Mouse (Mus musculus) fat pad, adult 2 months (tissue): ENCODE data around the gene Dkkl1.

Source experiments
- DNase-seq: peaks from one replicate; pipeline ENCODE4 v3.0.0-alpha.2; 2011; ENCODE audit warnings: low read depth, low spot score; ENCODE audit errors: extremely low read depth

Dkkl1 gene

GRCm38 (mm10) chr7:45229459-45230203 is 17.7 kb upstream of the Dkkl1 start:
- no peak for DNase-seq

- DNase-seq: no peak
Measured at GRCm38 (mm10) chr7:45229046-45229445, 17.1 kb upstream of the Dkkl1 start.

DNA sequence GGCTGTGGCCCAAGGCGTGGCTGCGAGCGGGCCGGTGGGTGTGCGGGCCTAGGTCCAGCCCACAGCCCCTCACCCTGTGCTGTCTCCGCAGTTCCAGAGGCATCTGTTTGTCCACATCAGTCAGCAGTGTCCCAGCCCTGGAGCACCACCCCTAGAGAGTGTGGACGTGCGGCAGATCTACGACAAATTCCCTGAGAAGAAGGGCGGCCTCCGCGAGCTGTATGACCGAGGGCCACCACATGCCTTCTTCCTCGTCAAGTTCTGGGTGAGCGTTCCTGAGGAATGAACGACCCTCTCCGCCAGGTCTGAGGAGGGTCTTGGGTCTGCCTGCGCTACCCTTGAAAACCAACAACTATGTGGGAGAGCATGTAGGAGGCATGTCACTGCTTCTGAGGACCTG is 16.6 kb upstream of the Dkkl1 start:
- no peak for DNase-seq

DNA sequence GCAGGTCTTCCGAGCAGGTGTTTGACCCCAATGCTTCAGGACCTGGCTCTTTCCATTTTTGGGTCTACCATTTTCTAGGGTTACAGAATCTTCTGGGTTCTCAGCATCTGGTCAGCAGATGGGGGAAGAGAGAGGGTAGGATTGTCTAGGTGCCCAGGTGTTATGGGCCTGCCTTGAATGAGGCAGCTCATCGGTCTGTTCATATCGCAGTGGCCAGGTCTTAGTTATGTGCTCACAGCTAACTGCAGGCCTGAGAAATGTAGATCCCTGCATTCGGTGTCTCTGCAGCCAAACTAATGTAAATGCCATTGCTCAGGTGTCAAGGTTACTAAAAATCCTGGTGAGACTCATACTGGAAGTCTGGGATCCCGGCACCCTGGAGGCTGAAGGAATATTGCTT is 14.5 kb upstream of the Dkkl1 start:
- no peak for DNase-seq

DNA sequence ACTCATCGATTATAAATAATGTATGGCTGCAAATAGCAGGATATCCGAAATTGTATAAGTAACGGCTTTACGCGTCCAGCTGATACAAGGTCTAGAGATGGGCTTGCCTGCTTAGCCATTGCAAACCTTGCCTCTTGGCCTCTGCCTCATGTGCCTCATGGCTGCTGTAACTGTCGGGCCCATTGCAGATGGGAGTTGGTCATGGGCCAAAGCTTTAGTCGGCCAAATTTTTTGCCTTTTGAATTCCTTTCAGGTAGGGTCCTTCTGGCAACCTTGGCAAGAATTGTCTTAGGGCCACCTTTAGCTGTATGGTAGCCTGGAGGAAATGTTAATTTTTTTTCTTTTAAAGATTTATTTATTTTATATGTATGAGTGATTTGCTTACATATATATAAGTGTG is 12.9 kb upstream of the Dkkl1 start:
- no peak for DNase-seq

DNA sequence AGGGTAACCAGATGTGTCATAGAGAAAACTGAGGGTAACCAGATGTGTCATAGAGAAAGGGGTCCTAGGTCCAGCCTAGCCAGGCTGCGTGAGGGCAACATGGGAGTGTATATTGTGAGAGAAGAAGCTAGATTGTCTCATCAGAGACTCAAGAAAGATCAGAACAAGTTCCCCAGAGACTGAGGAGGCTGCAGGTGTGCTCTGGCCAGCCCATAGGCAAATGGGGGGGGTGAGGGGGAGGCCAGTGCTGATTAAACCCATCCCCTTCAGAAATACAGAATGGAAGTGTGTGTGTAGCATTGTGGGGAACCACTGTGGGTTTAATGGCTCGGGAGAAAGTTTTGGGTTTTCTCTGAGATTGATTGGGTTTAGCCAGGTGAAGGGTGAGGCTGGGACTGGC is 9.7 kb upstream of the Dkkl1 start:
- no peak for DNase-seq

GRCm38 (mm10) chr7:45216442-45217183 is 4.7 kb upstream of the Dkkl1 start:
- no peak for DNase-seq

- no peak for DNase-seq
Measured at GRCm38 (mm10) chr7:45215673-45216441, 3.9 kb upstream of the Dkkl1 start, which contains the start of gene Tead2. Gene Tead2, plus strand, starts transcription at chr7:45215753.

DNA sequence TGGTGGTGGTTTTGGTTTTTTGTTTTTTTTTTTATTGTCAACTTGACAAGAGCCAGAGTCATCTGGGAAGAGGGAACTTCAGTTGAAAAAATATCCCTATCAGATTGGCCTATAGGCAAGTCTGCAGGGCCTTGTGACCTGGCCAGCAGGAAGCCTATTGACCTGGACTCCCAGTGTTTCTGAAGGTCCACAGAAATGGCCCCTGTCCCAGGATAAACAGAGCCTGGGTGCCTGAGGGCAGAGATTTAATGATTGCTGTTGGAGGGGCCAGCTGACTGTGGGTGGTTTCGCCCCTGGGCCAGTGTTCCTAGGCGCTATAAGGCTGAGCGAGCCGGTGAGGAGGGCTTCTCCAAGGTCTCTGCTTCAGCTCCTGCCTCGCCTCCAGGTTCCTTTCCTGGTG is 1.8 kb upstream of the Dkkl1 start:
- DNase-seq: no peak

DNA sequence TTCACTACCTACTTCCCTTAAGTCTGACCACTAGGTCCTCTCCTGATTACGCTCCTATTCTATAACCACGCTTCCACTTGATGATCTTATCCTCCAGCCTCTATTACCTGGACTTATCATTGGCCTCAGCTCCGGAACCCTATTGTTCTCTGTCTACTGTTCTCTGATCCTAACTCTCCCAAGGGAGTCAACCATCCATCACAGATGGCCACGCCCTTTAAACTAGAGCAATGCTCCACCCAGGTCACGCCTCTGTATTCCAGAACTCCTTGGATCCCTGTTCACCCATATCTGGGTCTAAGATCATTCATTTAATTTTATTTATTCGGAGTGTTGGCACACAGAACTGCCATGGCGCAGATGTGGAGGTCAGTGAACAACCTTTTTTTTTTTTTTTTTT is 409 bp upstream of the Dkkl1 start:
- DNase-seq: no peak

- no peak for DNase-seq
Measured at GRCm38 (mm10) chr7:45211070-45211469, 877 bp downstream of the Dkkl1 start.

DNA sequence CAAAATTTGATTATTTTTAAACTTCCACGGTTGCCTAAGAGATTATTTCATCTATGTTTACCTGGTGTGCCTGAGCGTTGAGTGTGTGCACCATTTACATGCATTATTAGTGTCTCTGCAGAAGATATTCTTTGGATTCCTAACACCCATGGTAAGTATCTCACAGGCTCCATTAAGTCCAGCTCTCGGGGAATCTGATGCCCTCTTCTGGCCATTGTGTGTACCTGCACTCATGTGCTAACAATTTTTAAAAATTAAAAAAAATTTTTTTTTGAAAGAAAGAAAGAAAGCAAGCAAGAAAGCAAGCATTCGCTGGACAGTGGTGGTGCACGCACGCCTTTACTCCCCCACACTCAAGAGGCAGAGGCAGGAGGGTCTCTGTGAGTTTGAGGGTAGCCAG is 3.7 kb downstream of the Dkkl1 start:
- no peak for DNase-seq

- no peak for DNase-seq
Measured at GRCm38 (mm10) chr7:45204380-45205143, 7.4 kb downstream of the Dkkl1 start, which contains the start of gene Ccdc155. Gene Ccdc155, minus strand, starts transcription at chr7:45204892.

DNA sequence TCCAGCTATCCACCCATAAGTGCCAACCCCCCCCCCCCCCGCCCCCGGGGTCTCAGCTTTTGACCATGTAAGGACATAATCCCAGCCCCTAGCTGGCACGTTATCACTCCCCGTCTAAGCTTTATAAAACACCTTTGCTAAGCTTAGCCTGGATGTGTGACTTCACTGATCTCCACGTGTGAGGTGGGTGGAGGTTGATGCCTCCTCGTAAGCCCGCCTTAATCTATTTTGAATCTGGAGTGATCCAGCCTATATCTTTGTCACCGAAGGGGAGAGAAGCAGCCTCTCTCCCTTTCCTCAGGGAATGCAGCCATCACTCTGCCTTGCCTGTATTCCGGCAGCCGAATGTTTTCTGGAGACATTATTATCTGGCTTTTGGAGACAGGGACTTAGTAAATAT is 9.3 kb downstream of the Dkkl1 start:
- DNase-seq: no peak

GRCm38 (mm10) chr7:45198961-45199360 is 13.0 kb downstream of the Dkkl1 start:
- no peak for DNase-seq

- no peak for DNase-seq
Measured at GRCm38 (mm10) chr7:45198435-45198834, 13.5 kb downstream of the Dkkl1 start.

GRCm38 (mm10) chr7:45196994-45197393 is 15.0 kb downstream of the Dkkl1 start:
- DNase-seq: no peak

GRCm38 (mm10) chr7:45196176-45196535 is 15.8 kb downstream of the Dkkl1 start:
- DNase-seq: no peak

DNA sequence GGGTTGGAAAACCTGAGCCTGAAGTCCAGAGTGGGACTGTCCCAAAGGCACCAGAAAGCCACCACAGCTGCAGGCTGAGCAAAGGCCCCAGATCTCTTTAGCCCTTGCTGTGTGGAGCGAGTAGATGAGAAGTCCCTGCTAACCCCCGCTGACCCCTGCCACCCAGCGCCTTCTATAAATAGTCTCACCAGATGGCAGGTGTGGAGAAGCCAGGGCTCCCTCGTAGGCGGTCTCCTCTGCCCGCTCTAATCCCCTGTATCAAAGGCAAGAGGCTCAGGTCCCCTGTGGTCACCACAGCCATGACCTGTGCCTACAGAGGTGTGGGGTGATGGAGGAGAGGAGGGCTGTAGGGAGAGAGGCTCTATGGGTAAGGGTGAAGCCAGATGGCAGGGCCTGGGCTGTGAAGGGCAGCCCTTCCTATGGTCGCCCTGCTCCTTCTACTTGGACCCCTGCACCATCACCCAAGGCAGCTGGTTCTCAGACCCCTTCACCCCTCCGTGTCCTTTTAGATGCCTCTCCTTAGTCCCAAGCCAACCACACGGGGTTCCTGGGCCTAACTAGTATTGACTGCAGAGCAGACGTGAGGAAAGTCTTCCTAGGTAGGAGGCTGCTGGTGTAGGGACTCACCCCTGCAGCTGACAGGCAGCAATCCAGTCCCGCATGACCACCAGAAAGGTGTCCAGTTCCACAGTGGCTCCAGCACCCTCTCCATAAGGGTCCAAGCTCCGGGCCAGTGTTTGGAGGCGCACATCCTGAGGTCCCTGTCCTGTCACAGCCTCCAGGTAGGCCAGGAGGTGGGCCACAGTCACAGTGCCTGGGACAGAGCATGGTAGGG is 16.4 kb downstream of the Dkkl1 start:
- DNase-seq: no peak
